Mouse (Mus musculus) spleen, postnatal 36 days (tissue): ENCODE measurements at regions not wholly inside any gene's neighbourhood (a gene's known extent, or its start where the extent isn't known, plus 50 kb on each side); places are given as distances from the start of the nearest gene placed in this dataset.
A peak's percentile ranks its signal among the peaks of the same experiment; 100 is the strongest.

Experiments
- DNase-seq, 2 experiments: peaks; one replicate each; pipeline ENCODE4 v3.0.0; 2022; ENCODE audit warnings: low spot score in 2 of 2, mixed read lengths in 1 of 2

GRCm38 (mm10) chr7:114345860-114346259 lies 69.2 kb upstream of the Pde3b start:
- no peak for DNase-seq

GRCm38 (mm10) chr7:114347006-114347405 lies 68.1 kb upstream of the Pde3b start:
- no peak for DNase-seq

GRCm38 (mm10) chr7:114350968-114351367 lies 64.1 kb upstream of the Pde3b start:
- DNase-seq: no peak

- DNase-seq: peak; percentile 47 to 67
Observed at GRCm38 (mm10) chr7:114356381-114356780, 58.7 kb upstream of the Pde3b start.

GRCm38 (mm10) chr7:114362166-114362565 lies 52.9 kb upstream of the Pde3b start:
- DNase-seq: no peak

GRCm38 (mm10) chr7:114364041-114364440 lies 51.0 kb upstream of the Pde3b start:
- no peak for DNase-seq
